Mouse (Mus musculus) Patski (cell line): ENCODE results near the gene Bfar. TPM values are rescaled to one million over a fixed set of nuclear protein-coding genes. Genes with fewer than 3 reads are reported as not detected.
"Not testable (repeated sequence)": the region's sequence is repeated elsewhere in the genome, so short reads cannot be mapped to it uniquely, and the experiment has no call there.

Experiments
- ATAC-seq: fragments of 100-300 bp; one replicate; pipeline ENCODE4 v1.8.0; 2021
- CTCF ChIA-PET: fragments of 350-600 bp; sonication (Branson Sonifier 250); formaldehyde crosslinking; loops from one replicate; lab custom pipeline; 2022; ENCODE audit warnings: inconsistent platforms; lab: Charles Lee
- POLR2A ChIA-PET: fragments of 350-600 bp; sonication (Branson Sonifier 250); formaldehyde crosslinking; loops from one replicate; lab custom pipeline; 2022; ENCODE audit warnings: antibody characterized with exemption, inconsistent platforms; lab: Charles Lee
- DNase-seq: peaks from one replicate; pipeline ENCODE4 v3.0.0-alpha.2; 2011; ENCODE audit warnings: low read depth, low spot score
- H3K27me3 ChIP-seq: fragments of 371-371 bp; one replicate; pipeline ENCODE4 v1.5.1; 2021
- CTCF ChIP-seq: fragments of 100-300 bp; IDR thresholded peaks from one replicate; pipeline ENCODE4 v1.5.1; 2021
- in situ Hi-C: fragments of 300-500 bp; cut with MboI; formaldehyde crosslinking; loops from 3 replicates; pipeline ENCODE4 v1.11.1; 2018; ENCODE audit warnings: low pct_unique_long_range_greater_than_20kb, mixed read lengths
- polyA plus RNA-seq: library from polyadenylated mRNA; unstranded; gene quantifications from one replicate; pipeline ENCODE4 v1.2.3, GENCODE M21; 2021

The Bfar gene
- polyA plus RNA-seq, 1 experiment from 2014 or later: 56.5 TPM

- no peaks in the 10 kb centered on the region for H3K27me3 ChIP-seq
- no peak for TF ChIP-seq CTCF
- ATAC-seq (no peak), DNase-seq (no peak)
- ChIA-PET CTCF (no interaction called here), POLR2A (no interaction called here)
- in situ Hi-C loops: no loop called here
These were observed 69.2 kb downstream of the Bfar start for GRCm38 (mm10) chr16:13740844-13741243.

- TF ChIP-seq CTCF: no peak
- DNase-seq (no peak), ATAC-seq (no peak)
- POLR2A ChIA-PET: no interaction called here
- in situ Hi-C loops: no loop called here
- CTCF ChIA-PET: no interaction called here
- H3K27me3 ChIP-seq: peaks cover 4% of the 10 kb centered on the region
These were observed 76.0 kb downstream of the Bfar start for GRCm38 (mm10) chr16:13747708-13748107.

- no peak for TF ChIP-seq CTCF
- no peak for ATAC-seq
- in situ Hi-C loops: no loop called here
- ChIA-PET CTCF (no interaction called here), POLR2A (no interaction called here)
- DNase-seq: no peak
- peaks cover 4% of the 10 kb centered on the region for H3K27me3 ChIP-seq
These were observed 76.5 kb downstream of the Bfar start for GRCm38 (mm10) chr16:13748124-13748523.

GRCm38 (mm10) chr16:13748813-13749212 lies 77.2 kb downstream of the Bfar start:
- H3K27me3 ChIP-seq, ATAC-seq, DNase-seq, in situ Hi-C loops, POLR2A ChIA-PET, CTCF ChIA-PET: not testable (repeated sequence)

- ChIA-PET POLR2A (no interaction called here), CTCF (no interaction called here)
- ATAC-seq (no peak), DNase-seq (no peak)
- in situ Hi-C loops: no loop called here
- TF ChIP-seq CTCF: no peak
- peaks cover 4% of the 10 kb centered on the region for H3K27me3 ChIP-seq
These were observed 77.6 kb downstream of the Bfar start for GRCm38 (mm10) chr16:13749306-13749705.

- H3K27me3 ChIP-seq: peaks cover 11% of the 10 kb centered on the region
- DNase-seq (no peak), ATAC-seq (no peak)
- ChIA-PET POLR2A (no interaction called here), CTCF (no interaction called here)
- TF ChIP-seq CTCF: no peak
- in situ Hi-C loops: no loop called here
These were observed 78.3 kb downstream of the Bfar start for GRCm38 (mm10) chr16:13749981-13750380.

- ATAC-seq (no peak), DNase-seq (no peak)
- in situ Hi-C loops: no loop called here
- peaks cover 12% of the 10 kb centered on the region for H3K27me3 ChIP-seq
- no peak for TF ChIP-seq CTCF
- ChIA-PET CTCF (no interaction called here), POLR2A (no interaction called here)
These were observed 79.0 kb downstream of the Bfar start for GRCm38 (mm10) chr16:13750626-13751025.

Other genes starting within 250 kb of the Bfar start
- gene Parn, start 3.7 kb upstream of the Bfar start, polyA plus RNA-seq: 34.3 TPM
- 5.5 TPM for gene 3110001I22Rik, start 71 bp downstream of the Bfar start, polyA plus RNA-seq
- not detected for gene Pla2g10, start 59.1 kb downstream of the Bfar start, polyA plus RNA-seq
- gene Rrn3, start 108.8 kb downstream of the Bfar start, polyA plus RNA-seq: 40.1 TPM
- gene Ntan1, start 147.0 kb downstream of the Bfar start, polyA plus RNA-seq: 147 TPM
- 83.6 TPM for gene Pdxdc1, start 231.3 kb downstream of the Bfar start, polyA plus RNA-seq
- 5.5 TPM for gene Mpv17l, start 231.3 kb downstream of the Bfar start, polyA plus RNA-seq